Mouse (Mus musculus): ENCODE data around the gene Tekt2. TPM values are rescaled to one million over a fixed set of nuclear protein-coding genes. Genes with fewer than 3 reads are reported as not detected.
A peak's percentile ranks its signal among the peaks of the same experiment; 100 is the strongest.

Gene Tekt2
- total RNA-seq (2015) (0.38 TPM in 1 of 2 replicates, not detected in the other), total RNA-seq (2017) (not detected in 2 replicates)

DNA sequence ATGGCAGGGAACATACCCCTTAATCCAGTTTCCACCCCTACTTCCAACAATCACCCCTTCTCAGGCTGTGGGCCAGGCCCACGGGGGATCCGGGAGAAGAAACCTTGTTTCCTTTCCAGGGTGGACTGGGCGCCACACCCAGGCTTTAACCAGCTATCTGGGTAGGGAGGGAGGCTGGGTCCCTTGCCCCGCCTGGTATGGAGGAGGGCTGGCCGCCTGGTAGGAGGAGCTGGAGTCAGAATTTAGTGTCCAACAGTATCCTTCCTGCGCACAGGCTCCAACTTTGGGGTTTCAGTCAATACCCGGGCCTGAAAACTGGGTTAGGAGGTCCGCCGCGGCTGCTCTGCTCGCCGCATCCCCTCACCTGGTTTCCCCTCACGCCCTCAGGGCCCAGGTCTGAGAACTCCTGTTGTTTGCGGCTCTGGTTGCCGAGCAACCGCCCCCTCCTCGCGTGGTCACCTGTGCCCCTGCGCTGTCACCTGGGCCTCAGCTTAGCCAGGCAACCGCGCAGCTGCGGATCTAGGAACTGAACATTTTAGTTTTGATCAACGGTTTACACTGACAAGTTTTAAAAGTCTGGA lies at the start of gene Tekt2:
Gene Tekt2 (minus strand): TSS at position 408 of the 581 bp plus-strand sequence.
- ATAC-seq (ENCODE audit: poor library complexity, severe bottlenecking): no peak

GRCm38 (mm10) chr4:126371497-126371896 lies 46.0 kb upstream of the Tekt2 start:
- no peak for ATAC-seq (ENCODE audit: poor library complexity, severe bottlenecking)

DNA sequence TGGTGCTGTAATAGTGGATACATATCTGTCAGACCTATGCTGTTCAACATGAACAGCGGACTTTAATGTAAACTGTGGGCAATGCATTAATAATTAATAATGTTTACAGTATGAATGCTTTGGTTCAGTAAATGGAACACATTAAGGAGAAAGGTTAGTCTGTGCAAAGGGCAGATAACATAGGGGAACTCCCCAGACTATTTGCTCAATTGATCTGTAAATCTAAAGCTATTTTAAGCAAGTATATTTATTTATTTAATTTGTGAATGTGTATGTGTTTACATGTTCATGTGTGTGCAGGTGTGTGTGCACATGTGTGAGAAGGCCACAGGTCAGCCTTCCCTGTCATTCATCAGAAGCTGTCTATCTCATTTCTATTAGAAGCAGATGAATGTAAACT lies 34.6 kb upstream of the Tekt2 start:
- no peak for ATAC-seq (ENCODE audit: poor library complexity, severe bottlenecking)

DNA sequence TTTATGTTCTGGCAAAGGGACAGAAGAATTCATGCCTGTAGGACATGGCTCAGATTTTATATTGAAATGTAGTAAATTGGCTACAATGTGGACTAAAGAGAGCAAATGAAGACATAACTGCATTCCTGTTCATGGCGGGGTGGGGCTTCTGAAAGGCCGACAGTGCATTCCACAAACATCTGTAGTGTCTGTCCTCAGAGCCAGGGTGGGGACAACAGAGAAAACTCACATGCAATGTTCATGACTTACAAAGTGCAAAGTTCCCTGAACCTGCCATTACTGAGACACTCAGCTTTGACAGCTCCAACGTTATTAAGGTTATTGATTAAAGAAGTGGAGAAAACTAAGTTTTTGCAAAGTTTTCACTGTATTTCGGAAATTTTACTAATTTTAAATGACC lies 18.0 kb upstream of the Tekt2 start:
- ATAC-seq (ENCODE audit: poor library complexity, severe bottlenecking): no peak

GRCm38 (mm10) chr4:126339461-126339860 lies 14.0 kb upstream of the Tekt2 start:
- ATAC-seq (ENCODE audit: poor library complexity, severe bottlenecking): no peak

DNA sequence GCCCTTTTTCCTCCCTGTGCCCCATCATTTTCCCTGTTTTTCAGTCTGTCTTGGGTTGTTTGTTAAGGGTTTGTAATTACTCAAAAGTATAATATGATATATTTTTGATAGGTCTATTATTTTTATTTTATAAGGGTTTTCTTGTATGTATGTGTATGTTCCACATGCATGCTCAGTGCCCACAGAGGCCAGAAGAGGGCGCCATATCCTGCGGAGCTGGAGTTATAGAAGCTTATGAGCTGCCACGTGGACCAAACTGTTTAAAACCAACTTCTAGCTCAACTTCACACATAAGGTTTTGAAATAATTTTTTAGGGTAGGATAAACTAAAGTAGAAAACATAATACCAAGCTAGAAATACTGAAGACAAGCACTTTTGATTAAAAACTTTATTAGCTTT lies 6.9 kb upstream of the Tekt2 start:
- ATAC-seq (ENCODE audit: poor library complexity, severe bottlenecking): no peak

DNA sequence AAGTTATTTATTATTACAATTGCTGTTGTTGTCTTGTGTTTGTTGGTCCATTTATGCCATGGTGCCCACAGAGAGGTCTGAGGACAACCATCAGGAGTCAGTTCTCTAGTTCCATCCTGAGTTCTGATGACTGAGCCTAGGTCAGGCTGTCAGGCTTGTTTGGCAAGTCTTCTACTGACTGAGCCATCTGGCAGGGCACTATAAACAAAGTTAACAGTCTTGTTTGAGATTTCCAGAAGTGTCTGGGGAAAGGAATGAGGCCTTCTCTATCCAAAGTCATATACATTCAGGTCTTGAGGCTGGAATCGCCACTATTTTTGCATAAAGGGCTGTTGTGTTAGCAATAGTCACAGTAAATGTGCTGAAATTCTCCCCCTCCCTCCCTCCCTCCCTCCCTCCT lies 6.3 kb upstream of the Tekt2 start:
- no peak for ATAC-seq (ENCODE audit: poor library complexity, severe bottlenecking)

DNA sequence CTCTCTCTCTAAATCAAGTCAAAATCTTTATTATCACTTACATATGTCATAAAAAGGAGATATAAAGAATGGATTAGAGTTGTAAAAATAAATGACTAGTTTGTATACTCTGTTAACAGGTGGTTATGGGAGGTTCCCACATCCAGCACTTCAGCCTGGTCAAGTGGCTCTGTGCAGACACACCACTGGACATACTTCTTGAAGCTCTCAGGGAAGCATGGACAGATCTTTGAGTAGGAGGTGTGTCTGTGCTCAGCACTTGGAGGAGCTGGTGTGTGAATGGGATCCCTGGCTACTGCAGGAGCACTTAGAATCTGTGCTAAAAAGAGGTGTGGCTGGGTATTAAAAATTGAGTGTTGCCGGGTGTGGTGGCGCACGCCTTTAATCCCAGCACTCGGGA lies 4.8 kb upstream of the Tekt2 start:
- no peak for ATAC-seq (ENCODE audit: poor library complexity, severe bottlenecking)

DNA sequence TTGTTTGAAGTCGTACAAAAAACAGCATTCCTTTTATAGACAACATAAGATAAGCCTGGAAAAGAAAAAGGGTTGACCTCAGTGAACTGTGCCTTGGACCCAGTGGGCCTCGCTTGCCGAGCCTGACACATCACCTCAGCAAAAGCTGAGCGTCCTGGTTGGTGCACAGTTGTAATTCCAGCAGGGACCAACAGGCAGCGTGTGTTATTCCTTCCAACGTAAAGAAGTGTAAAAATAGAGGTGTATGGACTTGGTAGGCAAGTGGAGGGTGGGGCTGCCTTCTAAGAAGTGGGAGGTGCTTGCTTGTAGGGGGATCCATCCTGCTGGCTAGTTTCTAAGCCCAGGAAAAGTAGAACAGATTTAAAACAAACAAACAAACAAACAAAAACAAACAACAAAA lies 548 bp upstream of the Tekt2 start:
- ATAC-seq (ENCODE audit: poor library complexity, severe bottlenecking): no peak

DNA sequence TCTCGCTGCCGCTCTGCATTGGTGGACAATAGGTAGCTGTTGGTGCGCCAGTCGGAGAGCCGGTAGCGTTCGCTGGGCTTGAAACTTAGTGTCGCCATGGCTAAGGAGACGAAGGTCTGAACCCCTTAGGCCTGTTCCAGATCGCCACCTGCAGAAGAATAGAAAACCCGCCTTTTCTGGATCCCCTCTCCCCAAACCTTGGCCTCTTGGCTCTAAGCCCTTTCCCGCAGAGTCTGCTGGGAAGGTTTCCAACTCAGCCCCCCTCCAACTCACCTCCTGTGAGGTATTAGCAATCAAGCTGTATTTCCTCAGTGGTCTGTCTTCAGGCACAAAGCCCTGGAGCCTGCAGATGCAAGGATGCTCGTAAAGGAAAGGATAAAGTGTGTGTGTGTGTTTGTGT lies 627 bp downstream of the Tekt2 start:
- no peak for ATAC-seq (ENCODE audit: poor library complexity, severe bottlenecking)

DNA sequence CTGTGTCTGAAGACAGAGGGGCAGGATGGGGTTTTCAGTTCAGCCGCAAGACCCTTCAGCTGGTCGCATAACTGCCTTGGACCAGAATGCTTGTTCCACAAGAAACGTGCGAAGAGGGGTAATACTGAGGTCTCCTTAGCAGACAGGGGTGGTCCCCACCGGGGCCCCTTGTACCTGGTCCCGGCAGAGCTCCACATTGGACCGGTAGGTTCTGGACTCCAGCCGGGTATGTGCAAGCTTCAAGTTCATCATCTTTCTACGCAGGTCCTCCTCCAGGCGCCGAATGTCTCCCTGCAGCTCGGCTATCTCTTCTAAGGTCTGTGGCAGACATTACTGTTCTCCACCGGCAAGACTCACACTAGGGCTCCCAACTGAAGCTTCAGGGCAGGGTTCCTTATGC lies 2.8 kb downstream of the Tekt2 start:
- ATAC-seq (ENCODE audit: poor library complexity, severe bottlenecking): no peak

- no peak for ATAC-seq (ENCODE audit: poor library complexity, severe bottlenecking)
Observed at GRCm38 (mm10) chr4:126321854-126322511, 3.5 kb downstream of the Tekt2 start.

- peak; percentile 97 for ATAC-seq (ENCODE audit: poor library complexity, severe bottlenecking)
Observed at GRCm38 (mm10) chr4:126321111-126321853, 4.2 kb downstream of the Tekt2 start, which contains the start of gene Adprhl2. Gene Adprhl2 (minus strand): TSS chr4:126321703.

GRCm38 (mm10) chr4:126319806-126320205 lies 5.7 kb downstream of the Tekt2 start:
- no peak for ATAC-seq (ENCODE audit: poor library complexity, severe bottlenecking)

DNA sequence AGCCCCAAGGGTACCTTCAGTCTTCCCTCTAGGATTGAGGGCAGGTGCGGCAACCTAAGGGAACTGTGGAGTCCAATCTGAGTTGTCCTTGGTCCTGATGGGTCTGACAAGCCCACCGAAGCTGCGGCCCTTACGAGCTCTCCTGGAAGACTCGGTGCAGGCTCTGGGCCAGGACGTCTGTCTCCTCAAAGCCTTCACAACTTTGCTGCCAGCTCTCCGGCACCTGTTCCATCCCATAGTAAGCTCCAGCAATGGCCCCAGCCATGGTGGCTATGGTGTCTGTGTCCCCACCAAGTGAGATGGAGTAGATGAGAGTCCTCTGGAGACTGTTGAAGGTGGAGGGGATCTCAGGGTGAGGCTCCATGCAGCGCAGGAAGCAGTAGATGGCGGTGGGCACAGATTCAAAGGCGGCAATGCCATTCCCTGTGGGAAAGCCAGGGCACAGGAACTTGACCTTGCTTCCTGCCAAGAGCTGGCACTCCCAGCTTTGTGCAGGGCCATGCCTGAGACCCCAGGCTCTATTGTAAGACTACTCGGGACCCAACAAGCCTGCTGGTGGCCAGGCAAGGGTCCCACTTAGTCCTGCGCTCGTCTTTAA lies 8.9 kb downstream of the Tekt2 start:
- ATAC-seq (ENCODE audit: poor library complexity, severe bottlenecking): no peak

- no peak for ATAC-seq (ENCODE audit: poor library complexity, severe bottlenecking)
Observed at GRCm38 (mm10) chr4:126315931-126316330, 9.6 kb downstream of the Tekt2 start.

- ATAC-seq (ENCODE audit: poor library complexity, severe bottlenecking): no peak
Observed at GRCm38 (mm10) chr4:126314393-126314792, 11.1 kb downstream of the Tekt2 start.

DNA sequence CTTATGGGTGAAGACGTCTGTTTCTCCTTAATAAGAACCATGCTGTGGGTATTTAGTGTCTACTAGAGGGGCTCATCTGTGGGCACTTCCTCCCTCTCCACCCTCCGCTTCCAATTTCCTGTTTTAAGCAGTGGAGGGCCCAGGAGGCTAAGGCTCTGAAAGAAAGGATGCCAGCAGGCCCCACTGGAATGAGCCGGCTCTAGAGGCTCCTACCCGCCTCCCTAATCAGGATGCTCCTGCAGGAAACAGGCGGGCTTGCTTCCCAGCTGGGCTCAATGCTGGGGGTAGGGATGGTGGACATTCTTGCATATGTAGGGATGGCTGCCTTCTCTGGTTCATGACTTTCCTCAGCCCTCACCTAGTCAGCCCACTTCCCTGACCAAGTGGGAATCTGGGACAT lies 12.3 kb downstream of the Tekt2 start:
- ATAC-seq (ENCODE audit: poor library complexity, severe bottlenecking): no peak

GRCm38 (mm10) chr4:126311566-126312200 lies 13.8 kb downstream of the Tekt2 start:
- no peak for ATAC-seq (ENCODE audit: poor library complexity, severe bottlenecking)

GRCm38 (mm10) chr4:126310344-126310743 lies 15.1 kb downstream of the Tekt2 start:
- ATAC-seq (ENCODE audit: poor library complexity, severe bottlenecking): no peak

- ATAC-seq (ENCODE audit: poor library complexity, severe bottlenecking): peak; percentile 77
Observed at GRCm38 (mm10) chr4:126309922-126310309, 15.6 kb downstream of the Tekt2 start.
